Comparison of ENCODE assay signal across 7 mouse cellular contexts in the genomic region with DNA sequence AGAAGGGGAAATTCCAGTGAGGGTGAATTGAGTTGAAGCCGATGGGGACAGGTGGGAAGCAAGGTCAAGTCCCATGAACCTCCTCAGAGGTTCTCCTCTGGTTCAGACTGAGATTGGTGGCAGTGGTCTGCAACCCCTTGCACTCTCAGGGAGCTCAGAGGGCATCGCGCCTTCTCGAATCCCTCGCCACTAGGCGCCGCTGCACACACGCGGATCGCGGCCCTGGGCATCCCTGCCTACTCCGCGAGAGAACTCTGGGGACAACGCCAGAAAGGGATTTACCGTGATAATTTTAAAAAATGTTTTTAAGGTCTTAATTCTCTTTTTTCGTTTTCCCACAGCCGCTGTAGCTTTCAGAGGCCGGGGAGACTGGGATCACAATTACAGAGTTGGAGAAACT. TPM values are rescaled to one million over a fixed set of nuclear protein-coding genes. Genes with fewer than 3 reads are reported as not detected.
DNase-seq lines count a peak whose midpoint lies in the region; ATAC-seq and TF ChIP-seq lines count a peak whose summit lies in the region.

No protein-coding gene starts in this region.

- no peaks in the 10 kb centered on the region for H3K4me1 ChIP-seq in bone marrow macrophage, adult 2 months (ENCODE audit: control insufficient read depth, insufficient read depth, low read length)
- H3K4me1 ChIP-seq in forebrain, embryonic 12.5 days = peaks cover 49% of the 10 kb centered on the region
- H3K4me1 ChIP-seq in hindbrain, embryonic 13.5 days (replicated peaks) = peaks cover 20% of the 10 kb centered on the region
- peaks cover 33% of the 10 kb centered on the region for H3K4me1 ChIP-seq in midbrain, embryonic 13.5 days (replicated peaks)
- H3K4me1 ChIP-seq in stomach, embryonic 14.5 days (ENCODE audit: control insufficient read depth, insufficient read depth, low read length) = peaks cover 7% of the 10 kb centered on the region; the same call in 1 of the 2 replicates

- H3K9me3 ChIP-seq in forebrain, embryonic 12.5 days = no peaks in the 10 kb centered on the region
- H3K9me3 ChIP-seq in hindbrain, embryonic 13.5 days = no peaks in the 10 kb centered on the region
- no peaks in the 10 kb centered on the region for H3K9me3 ChIP-seq in midbrain, embryonic 13.5 days
- H3K9me3 ChIP-seq in stomach, embryonic 14.5 days (ENCODE audit: control insufficient read depth, low read depth, low read length) = no peaks in the 10 kb centered on the region

- ATAC-seq in forebrain, embryonic 12.5 days (ENCODE audit: low FRiP score) = peak; percentile 60; the same call in 1 of the 2 replicates
- ATAC-seq in hindbrain, embryonic 13.5 days (ENCODE audit: low FRiP score) = peak; percentile 88
- ATAC-seq in midbrain, embryonic 13.5 days = peak; percentile 74
- peak; percentile 63; the same call in 1 of the 2 replicates for ATAC-seq in stomach, embryonic 14.5 days (ENCODE audit: insufficient number of reproducible peaks, insufficient read depth, low FRiP score, low read depth)

- no peaks in the 10 kb centered on the region for H3K36me3 ChIP-seq in forebrain, embryonic 12.5 days (replicated peaks)
- no peaks in the 10 kb centered on the region for H3K36me3 ChIP-seq in hindbrain, embryonic 13.5 days
- H3K36me3 ChIP-seq in midbrain, embryonic 13.5 days = no peaks in the 10 kb centered on the region
- no peaks in the 10 kb centered on the region for H3K36me3 ChIP-seq in stomach, embryonic 14.5 days (ENCODE audit: control insufficient read depth, insufficient read depth, low read length)

- H3K27me3 ChIP-seq in forebrain, embryonic 12.5 days = peaks cover 74% of the 10 kb centered on the region
- peaks cover 98% of the 10 kb centered on the region for H3K27me3 ChIP-seq in hindbrain, embryonic 13.5 days
- peaks cover 96% of the 10 kb centered on the region for H3K27me3 ChIP-seq in midbrain, embryonic 13.5 days
- H3K27me3 ChIP-seq in stomach, embryonic 14.5 days (ENCODE audit: control insufficient read depth, insufficient read depth, low read length) = peaks cover 83% of the 10 kb centered on the region

- peak; percentile 90 for TF ChIP-seq CTCF in bone marrow macrophage, adult 2 months (IDR thresholded peaks at IDR 0.05; ENCODE audit: low read depth, low read length)

- H3K4me3 ChIP-seq in bone marrow macrophage, adult 2 months (ENCODE audit: insufficient read depth, low read length) = no peak overlapping the region
- H3K4me3 ChIP-seq in forebrain, embryonic 12.5 days (replicated peaks) = 0 out of 2 replicates have a peak overlapping the region, but pooled peaks have one; percentile 0
- no peak overlapping the region for H3K4me3 ChIP-seq in hindbrain, embryonic 13.5 days
- no peak overlapping the region; the same call in 1 of the 2 replicates for H3K4me3 ChIP-seq in midbrain, embryonic 13.5 days (replicated peaks)
- H3K4me3 ChIP-seq in stomach, embryonic 14.5 days (ENCODE audit: low read depth, low read length) = no peak overlapping the region

- peak; percentile 79 for DNase-seq in NIH3T3 (ENCODE audit: low read depth)
- DNase-seq in left cerebral cortex, postnatal 14 days (ENCODE audit: low spot score in 2 of 2) = peak; percentile 62 to 85

- intact Hi-C loops in left cerebral cortex, postnatal 14 days (cut with DNase I) = loop anchor here (2.0 to 10.0 kb wide), 2 partner anchors 691 to 861 kb away; no protein-coding TSS in a partner anchor

- no peak for TF ChIP-seq POLR2A in bone marrow macrophage, adult 2 months (IDR thresholded peaks at IDR 0.05; ENCODE audit: borderline replicate concordance, low read depth, low read length)

- no peak overlapping the region for H3K27ac ChIP-seq in bone marrow macrophage, adult 2 months (ENCODE audit: insufficient read depth, low read depth, low read length)
- peak overlapping the region; percentile 10; the same call in 1 of the 2 replicates for H3K27ac ChIP-seq in forebrain, embryonic 12.5 days
- H3K27ac ChIP-seq in hindbrain, embryonic 13.5 days = no peak overlapping the region
- H3K27ac ChIP-seq in midbrain, embryonic 13.5 days = no peak overlapping the region
- no peak overlapping the region for H3K27ac ChIP-seq in stomach, embryonic 14.5 days (ENCODE audit: low read length)

- WGBS in forebrain, embryonic 12.5 days = under 1% methylated on average over 18 of the region's 18 CpGs
- under 1% methylated on average over 18 of the region's 18 CpGs for WGBS in hindbrain, embryonic 13.5 days
- under 1% methylated on average over 18 of the region's 18 CpGs for WGBS in midbrain, embryonic 13.5 days
- 0% methylated on average over 18 of the region's 18 CpGs for WGBS in stomach, embryonic 14.5 days

- peak overlapping the region; percentile 30; the same call in 1 of the 2 replicates for H3K9ac ChIP-seq in forebrain, embryonic 12.5 days
- H3K9ac ChIP-seq in hindbrain, embryonic 13.5 days = no peak overlapping the region
- H3K9ac ChIP-seq in midbrain, embryonic 13.5 days (replicated peaks) = no peak overlapping the region
- no peak overlapping the region for H3K9ac ChIP-seq in stomach, embryonic 14.5 days (replicated peaks; ENCODE audit: low read depth, low read length)

- peak overlapping the region; percentile 67 for H3K4me2 ChIP-seq in forebrain, embryonic 12.5 days
- no peak overlapping the region for H3K4me2 ChIP-seq in hindbrain, embryonic 13.5 days
- peak overlapping the region; percentile 57 for H3K4me2 ChIP-seq in midbrain, embryonic 13.5 days (replicated peaks)
- H3K4me2 ChIP-seq in stomach, embryonic 14.5 days (replicated peaks; ENCODE audit: low read depth, low read length) = no peak overlapping the region

RNA-seq across cellular contexts. Expression of a gene that starts 4.0 kb away (rescaled TPM):
- polyA plus RNA-seq in bone marrow macrophage, adult 2 months (2012; ENCODE audit: insufficient read depth, insufficient read length, missing spikeins) = not detected in 2 replicates
- 59.0 and 69.4 TPM in 2 replicates for polyA plus RNA-seq in forebrain, embryonic 12.5 days (2016; fragmentation: Nextera tagmentation; extraction: Ambion mirVana)
- 0.74 and 1.1 TPM in 2 replicates for polyA plus RNA-seq in hindbrain, embryonic 13.5 days (2015; fragmentation: Nextera tagmentation; extraction: Ambion mirVana)
- total RNA-seq in left cerebral cortex, postnatal 14 days (2021) = 10 to 100 TPM; 10.6 to 10.9 TPM
- polyA plus RNA-seq in midbrain, embryonic 13.5 days (2015; fragmentation: Nextera tagmentation; extraction: Ambion mirVana) = 16.3 and 20.3 TPM in 2 replicates
- 0.22 and 0.30 TPM in 2 replicates for polyA plus RNA-seq in stomach, embryonic 14.5 days (2014; fragmentation: Nextera tagmentation; extraction: Ambion mirVana)

Comparison
In these comparisons a context has a peak if more than half of its experiments do, and no peak if none do; other contexts are left out.
1. H3K4me2 ChIP-seq: peak in forebrain, embryonic 12.5 days (single experiment) and midbrain, embryonic 13.5 days (single experiment); none in hindbrain, embryonic 13.5 days (single experiment) and stomach, embryonic 14.5 days (single experiment).
2. Peak in every context shown above with its lines, with median percentiles within 50 percentile points of each other: ATAC-seq.